Mouse (Mus musculus) hindbrain, embryonic 11.5 days (tissue): ENCODE data around the gene Gm17581. TPM values are rescaled to one million over a fixed set of nuclear protein-coding genes. Genes with fewer than 3 reads are reported as not detected.

Source experiments
- ATAC-seq: fragments of 200-750 bp; cut with Nextera tagmentation; 2 replicates; pipeline ENCODE4 v1.8.0; 2017; ENCODE audit warnings: mild to moderate bottlenecking, moderate TSS enrichment, moderate library complexity; ENCODE audit not compliant: low FRiP score
- DNase-seq: peaks from one replicate; pipeline ENCODE4 v3.0.0-alpha.2; 2015; ENCODE audit warnings: low spot score
- H3K27ac ChIP-seq: fragments of 300-500 bp; sonication (generic); 2 replicates; pipeline ENCODE4 v1.5.1; 2014; ENCODE audit warnings: mild to moderate bottlenecking, low read depth, low read length
- H3K27me3 ChIP-seq: fragments of 300-500 bp; sonication (generic); 2 replicates; pipeline ENCODE4 v1.6.1; 2014; ENCODE audit warnings: mild to moderate bottlenecking, low read length, moderate library complexity, mixed read lengths; ENCODE audit not compliant: control insufficient read depth, insufficient read depth
- H3K36me3 ChIP-seq: fragments of 300-500 bp; sonication (generic); 2 replicates; pipeline ENCODE4 v1.6.1; 2014; ENCODE audit warnings: mild to moderate bottlenecking, low read length, moderate library complexity, mixed read lengths; ENCODE audit not compliant: control insufficient read depth, insufficient read depth
- H3K4me1 ChIP-seq: fragments of 300-500 bp; sonication (generic); replicated peaks from 2 replicates; pipeline ENCODE4 v1.6.1; 2014; ENCODE audit warnings: low read length, mixed read lengths; ENCODE audit not compliant: control insufficient read depth, insufficient read depth
- H3K4me2 ChIP-seq: fragments of 300-500 bp; sonication (generic); replicated peaks from 2 replicates; pipeline ENCODE4 v1.6.1; 2014; ENCODE audit warnings: mild to moderate bottlenecking, low read depth, low read length
- H3K4me3 ChIP-seq: fragments of 300-500 bp; sonication (generic); 2 replicates; pipeline ENCODE4 v1.5.1; 2014; ENCODE audit warnings: low read depth, low read length
- H3K9ac ChIP-seq: fragments of 300-500 bp; sonication (generic); 2 replicates; pipeline ENCODE4 v1.6.1; 2014; ENCODE audit warnings: low read depth, low read length
- H3K9me3 ChIP-seq: fragments of 300-500 bp; sonication (generic); 2 replicates; pipeline ENCODE4 v1.6.1; 2016; ENCODE audit warnings: low read length; ENCODE audit not compliant: control insufficient read depth
- WGBS: fragments of 180-500 bp; shearing (Covaris S2); extraction: QIAGEN DNeasy Blood & Tissue Kit; methylation state at CpG from one replicate; pipeline ENCODE4 v1.1.7; 2014; 5-methylcytosine and 5-hydroxymethylcytosine counted together
- polyA plus RNA-seq: library from polyadenylated mRNA; unstranded; fragments of >200 nt; fragmentation: Nextera tagmentation; extraction: Ambion mirVana; gene quantifications from 2 replicates; pipeline ENCODE4 v1.2.1, GENCODE M21; 2014

Gene Gm17581
- polyA plus RNA-seq, 1 experiment from 2014 or later, result not detected

GRCm38 (mm10) chr2:155774927-155775684, 39.4 kb upstream of the Gm17581 start, which contains the start of gene Mmp24:
TSS of gene Mmp24 (plus strand) at chr2:155775342.
- peaks cover 14% of the 10 kb centered on the region for H3K27me3 ChIP-seq
- 2% methylated on average over 51 of the region's 100 CpGs for WGBS

DNA sequence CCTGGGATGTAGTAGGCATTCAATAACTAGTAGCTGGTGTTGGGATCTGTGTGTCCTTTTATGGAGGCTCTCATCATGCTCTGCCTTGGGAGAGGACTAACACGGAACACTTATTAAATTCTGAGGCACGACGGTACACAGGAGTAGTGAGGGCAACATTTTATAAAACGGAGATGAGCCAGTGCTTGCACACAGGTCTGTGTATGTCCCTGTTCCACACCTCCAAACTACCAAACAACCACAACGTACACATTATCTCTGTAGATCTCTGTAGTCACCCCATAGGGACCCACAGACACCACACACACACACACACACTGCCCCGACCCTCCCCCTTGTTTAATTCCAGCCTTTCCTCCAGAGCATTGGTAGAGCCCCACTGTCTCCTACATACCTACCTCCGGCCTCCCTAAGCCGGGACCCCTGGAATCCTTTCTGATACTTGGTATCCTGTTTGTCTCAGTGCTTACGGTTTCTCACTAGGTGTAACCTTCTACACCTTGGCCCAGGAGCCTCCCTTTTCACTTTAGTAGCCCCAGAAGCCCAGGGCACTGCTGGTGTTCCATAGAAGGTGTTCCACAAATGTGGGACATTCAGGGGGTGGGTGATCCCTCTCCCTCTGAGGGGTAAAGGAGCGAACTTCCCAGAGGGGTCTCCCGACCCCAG, 38.7 kb upstream of the Gm17581 start:
- Histone ChIP-seq H3K27ac (no peak overlapping the region), H3K9me3 (no peaks in the 10 kb centered on the region), H3K4me3 (peak overlapping the region; percentile 53; the same call in 1 of the 2 replicates), H3K4me1 (0 out of 2 replicates have a peak, but pooled peaks cover 2% of the 10 kb centered on the region), H3K4me2 (peak overlapping the region; percentile 86), H3K9ac (no peak overlapping the region), H3K36me3 (no peaks in the 10 kb centered on the region), H3K27me3 (peaks cover 14% of the 10 kb centered on the region)
- 65% methylated on average over 11 of the region's 11 CpGs for WGBS
- ATAC-seq, result no peak
- DNase-seq, result no peak

More at GRCm38 (mm10) chr2:155774927-155775684, 39.4 kb upstream of the Gm17581 start, which contains the start of gene Mmp24:
- DNase-seq, result peak; percentile 29
- Histone ChIP-seq H3K9ac (peak within 1 kb of the TSS; percentile 74), H3K4me3 (peak within 1 kb of the TSS; percentile 53), H3K4me2 (peak within 1 kb of the TSS; percentile 86), H3K36me3 (no peaks in the 10 kb centered on the region), H3K27ac (peak within 1 kb of the TSS; percentile 67), H3K4me1 (0 out of 2 replicates have a peak, but pooled peaks cover 2% of the 10 kb centered on the region), H3K9me3 (no peaks in the 10 kb centered on the region)
- no peak for ATAC-seq

- WGBS, result 71% methylated on average over 4 of the region's 4 CpGs
These were observed 38.0 kb upstream of the Gm17581 start for GRCm38 (mm10) chr2:155773664-155774063.

GRCm38 (mm10) chr2:155764679-155765418, 29.2 kb upstream of the Gm17581 start:
- ATAC-seq (0 out of 2 replicates have a peak, but pooled peaks have one; percentile 40), DNase-seq (peak; percentile 90)
- Histone ChIP-seq H3K4me3 (no peak overlapping the region), H3K4me1 (no peaks in the 10 kb centered on the region), H3K27ac (no peak overlapping the region), H3K36me3 (no peaks in the 10 kb centered on the region), H3K9ac (no peak overlapping the region), H3K4me2 (no peak overlapping the region), H3K9me3 (no peaks in the 10 kb centered on the region), H3K27me3 (no peaks in the 10 kb centered on the region)
- WGBS, result 55% methylated on average over 13 of the region's 13 CpGs

More at GRCm38 (mm10) chr2:155773664-155774063, 38.0 kb upstream of the Gm17581 start:
- H3K4me1 ChIP-seq, result 0 out of 2 replicates have a peak, but pooled peaks cover 2% of the 10 kb centered on the region
- H3K9me3 ChIP-seq, result no peaks in the 10 kb centered on the region
- no peak for ATAC-seq
- H3K36me3 ChIP-seq, result no peaks in the 10 kb centered on the region
- H3K9ac ChIP-seq, result no peak overlapping the region
- no peak for DNase-seq
- no peak overlapping the region for H3K4me2 ChIP-seq
- H3K27me3 ChIP-seq, result peaks cover 14% of the 10 kb centered on the region
- H3K27ac ChIP-seq, result no peak overlapping the region
- no peak overlapping the region for H3K4me3 ChIP-seq

DNA sequence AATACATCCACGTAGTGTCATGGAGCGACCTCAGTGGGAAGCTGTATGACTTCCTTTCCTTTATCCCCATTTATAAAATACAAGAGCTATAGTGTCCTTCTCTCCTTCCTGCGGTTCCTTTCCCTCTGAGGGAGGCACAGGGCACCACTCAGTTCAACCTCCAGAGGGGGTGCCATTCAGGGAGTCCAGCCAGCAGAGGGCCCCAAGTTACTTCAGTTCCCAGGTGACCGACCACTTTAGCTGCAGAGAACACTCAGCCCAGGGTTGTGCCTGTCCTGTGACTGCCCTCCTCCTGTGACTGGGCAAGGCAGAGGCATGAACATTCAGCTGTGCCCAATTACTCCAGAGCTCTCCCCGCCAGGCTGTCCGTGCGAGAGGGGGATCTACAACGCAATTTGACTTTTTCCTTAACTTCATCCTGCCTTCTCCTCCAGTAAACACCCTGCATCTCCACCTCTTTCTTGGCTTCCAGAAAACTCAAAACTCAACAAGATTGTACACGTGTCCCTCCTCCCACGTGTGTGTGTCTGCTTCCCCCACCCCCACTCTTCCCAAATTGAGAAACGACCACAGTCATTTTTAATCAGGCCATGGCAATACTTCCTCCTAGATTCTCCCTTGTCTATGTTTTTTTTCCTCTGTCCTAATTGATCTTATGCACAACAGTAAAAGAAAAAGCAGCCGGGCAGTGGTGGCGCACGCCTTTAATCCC, 21.3 kb upstream of the Gm17581 start:
- H3K4me1 ChIP-seq, result no peaks in the 10 kb centered on the region
- no peak overlapping the region for H3K4me2 ChIP-seq
- H3K4me3 ChIP-seq, result no peak overlapping the region
- no peaks in the 10 kb centered on the region for H3K36me3 ChIP-seq
- no peak overlapping the region for H3K9ac ChIP-seq
- no peaks in the 10 kb centered on the region for H3K27me3 ChIP-seq
- no peak for ATAC-seq
- no peak overlapping the region for H3K27ac ChIP-seq
- no peak for DNase-seq
- H3K9me3 ChIP-seq, result no peaks in the 10 kb centered on the region
- WGBS, result 65% methylated on average over 14 of the region's 14 CpGs

- Histone ChIP-seq H3K9ac (no peak overlapping the region), H3K36me3 (no peaks in the 10 kb centered on the region), H3K4me2 (no peak overlapping the region), H3K4me1 (no peaks in the 10 kb centered on the region; the same call in 1 of the 2 replicates), H3K9me3 (no peaks in the 10 kb centered on the region), H3K4me3 (no peak overlapping the region), H3K27ac (no peak overlapping the region), H3K27me3 (0 out of 2 replicates have a peak, but pooled peaks cover 3% of the 10 kb centered on the region)
- ATAC-seq (no peak), DNase-seq (peak; percentile 57)
- 7% methylated on average over 1 of the region's 1 CpGs for WGBS
These were observed 20.1 kb upstream of the Gm17581 start for GRCm38 (mm10) chr2:155755746-155756145.

DNA sequence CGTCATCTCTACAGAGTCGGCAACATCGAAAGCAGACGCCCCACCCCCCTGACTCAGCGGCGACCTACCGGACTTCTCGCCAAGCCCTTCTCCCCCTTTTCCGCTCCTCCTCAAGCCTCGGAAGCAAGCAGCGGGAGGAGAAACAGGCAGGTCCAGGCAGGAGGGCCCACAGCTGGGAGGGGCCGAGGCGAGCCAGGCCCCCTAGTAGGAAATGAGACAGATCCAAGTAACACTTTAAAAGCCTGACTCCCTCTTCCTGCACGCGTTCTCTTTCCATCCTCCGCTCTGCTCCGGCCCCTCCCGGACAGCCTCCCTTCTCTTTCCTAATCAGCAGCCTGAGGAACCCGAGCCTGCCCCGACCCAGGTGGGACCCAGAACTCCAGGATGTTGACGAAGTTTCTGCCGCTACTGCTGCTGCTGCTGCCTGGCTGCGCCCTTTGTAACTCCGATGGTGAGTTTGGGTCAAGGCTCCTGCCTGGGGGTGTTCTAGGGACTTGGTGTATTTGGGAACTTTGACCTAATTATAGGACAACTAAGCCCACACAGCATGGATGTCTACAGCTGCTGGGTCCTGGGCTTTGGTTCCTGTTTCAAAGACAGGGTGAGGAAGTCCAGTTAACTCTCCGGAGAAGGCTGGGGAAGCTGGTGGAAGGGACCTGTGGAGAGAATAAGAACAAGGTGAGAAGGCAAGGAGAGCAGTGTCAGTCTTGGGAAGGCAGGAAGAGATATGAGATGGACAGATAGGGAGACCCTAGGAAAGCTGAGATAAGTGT, 15.5 kb upstream of the Gm17581 start, which contains the start of gene Procr:
Gene Procr, plus strand, starts transcription at position 104 of the 773 bp plus-strand sequence.
- Histone ChIP-seq H3K9ac (peak within 1 kb of the TSS; percentile 45), H3K4me3 (peak within 1 kb of the TSS; percentile 25), H3K4me2 (peak within 1 kb of the TSS; percentile 49), H3K27ac (no peak within 1 kb of the TSS), H3K4me1 (no peaks in the 10 kb centered on the region; the same call in 1 of the 2 replicates), H3K9me3 (no peaks in the 10 kb centered on the region), H3K27me3 (0 out of 2 replicates have a peak, but pooled peaks cover 3% of the 10 kb centered on the region), H3K36me3 (no peaks in the 10 kb centered on the region)
- WGBS, result 3% methylated on average over 25 of the region's 25 CpGs
- no peak for ATAC-seq
- DNase-seq, result peak; percentile 31
